Mouse (Mus musculus) heart, postnatal 0 days (tissue): ENCODE results near the gene Ubap1l.

Source experiments
- CTCF ChIP-seq: IDR thresholded peaks from 2 replicates; pipeline ENCODE4 v1.5.1; 2016; ENCODE audit warnings: antibody characterized with exemption, control low read depth, low read depth
- EP300 ChIP-seq: IDR thresholded peaks from 2 replicates; pipeline ENCODE4 v1.6.1; 2016; ENCODE audit warnings: antibody characterized with exemption, low read depth

DNA sequence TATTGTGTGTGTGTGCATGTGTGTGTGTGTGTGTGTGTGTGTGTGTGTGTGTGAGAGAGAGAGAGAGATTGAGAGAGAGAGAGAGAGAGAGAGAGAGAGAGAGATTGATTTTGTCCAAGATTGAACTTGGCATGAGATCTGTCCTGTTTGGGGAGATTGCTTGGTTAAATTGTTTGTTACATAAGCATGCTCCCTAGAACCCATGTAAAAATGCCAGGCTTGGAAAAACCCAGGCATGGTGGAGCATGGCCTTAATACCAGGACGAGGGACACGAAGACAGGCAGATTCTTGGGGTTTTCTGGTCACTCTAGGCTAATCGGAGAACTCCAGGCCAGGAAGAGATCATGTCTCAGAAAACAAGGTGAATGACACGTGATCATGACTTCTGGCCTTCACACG is 67.2 kb downstream of the Ubap1l start:
- no peak for TF ChIP-seq CTCF
- TF ChIP-seq EP300 = no peak
